Mouse (Mus musculus) liver, embryonic 12.5 days (tissue): ENCODE data around the gene 1600002K03Rik. TPM values are rescaled to one million over a fixed set of nuclear protein-coding genes. Genes with fewer than 3 reads are reported as not detected.

Experiments used
- ATAC-seq: fragments of 200-750 bp; cut with Nextera tagmentation; 2 replicates; pipeline ENCODE4 v1.8.0; 2017; ENCODE audit warnings: moderate number of reproducible peaks, mild to moderate bottlenecking, moderate library complexity
- H3K27ac ChIP-seq: fragments of 300-500 bp; sonication (generic); 2 replicates; pipeline ENCODE4 v1.5.1; 2016; ENCODE audit warnings: mild to moderate bottlenecking
- H3K27me3 ChIP-seq: fragments of 300-500 bp; sonication (generic); replicated peaks from 2 replicates; pipeline ENCODE4 v1.6.1; 2016; ENCODE audit warnings: mild to moderate bottlenecking, moderate library complexity
- H3K36me3 ChIP-seq: fragments of 300-500 bp; sonication (generic); 2 replicates; pipeline ENCODE4 v1.6.1; 2016; ENCODE audit warnings: mild to moderate bottlenecking, moderate library complexity
- H3K4me1 ChIP-seq: fragments of 300-500 bp; sonication (generic); 2 replicates; pipeline ENCODE4 v1.6.1; 2016
- H3K4me2 ChIP-seq: fragments of 300-500 bp; sonication (generic); 2 replicates; pipeline ENCODE4 v1.6.1; 2016; ENCODE audit warnings: mild to moderate bottlenecking, moderate library complexity
- H3K4me3 ChIP-seq: fragments of 300-500 bp; sonication (generic); 2 replicates; pipeline ENCODE4 v1.5.1; 2016; ENCODE audit warnings: mild to moderate bottlenecking, moderate library complexity
- H3K9ac ChIP-seq: fragments of 300-500 bp; sonication (generic); 2 replicates; pipeline ENCODE4 v1.6.1; 2016; ENCODE audit warnings: mild to moderate bottlenecking, moderate library complexity
- H3K9me3 ChIP-seq: fragments of 300-500 bp; sonication (generic); replicated peaks from 2 replicates; pipeline ENCODE4 v1.6.1; 2016; ENCODE audit warnings: mild to moderate bottlenecking, moderate library complexity
- WGBS: fragments of 180-500 bp; shearing (Covaris S2); methylation state at CpG from one replicate; pipeline ENCODE4 v1.1.7; 2016; ENCODE audit not compliant: insufficient replicate concordance; 5-methylcytosine and 5-hydroxymethylcytosine counted together
- polyA plus RNA-seq: library from polyadenylated mRNA; unstranded; fragments of >200 nt; fragmentation: Nextera tagmentation; extraction: Ambion mirVana; gene quantifications from 2 replicates; pipeline ENCODE4 v1.2.1, GENCODE M21; 2016

1600002K03Rik gene
- polyA plus RNA-seq, 1 experiment from 2014 or later: 16.4 TPM

GRCm38 (mm10) chr10:80136179-80136951, 36.4 kb upstream of the 1600002K03Rik start:
- H3K4me3 ChIP-seq: peak overlapping the region; percentile 65

GRCm38 (mm10) chr10:80136952-80137625, 35.7 kb upstream of the 1600002K03Rik start:
- no peaks in the 10 kb centered on the region for H3K9me3 ChIP-seq
- peaks cover 60% of the 10 kb centered on the region for H3K4me1 ChIP-seq
- WGBS: 5% methylated on average over 28 of the region's 29 CpGs
- peak overlapping the region; percentile 40; the same call in 1 of the 2 replicates for H3K9ac ChIP-seq
- H3K4me3 ChIP-seq: peak overlapping the region; percentile 65
- no peak for ATAC-seq
- H3K27ac ChIP-seq: no peak overlapping the region
- peaks cover 13% of the 10 kb centered on the region for H3K36me3 ChIP-seq
- H3K4me2 ChIP-seq: peak overlapping the region; percentile 97
- peaks cover 56% of the 10 kb centered on the region for H3K27me3 ChIP-seq

More at GRCm38 (mm10) chr10:80136179-80136951, 36.4 kb upstream of the 1600002K03Rik start:
- no peak for ATAC-seq
- Histone ChIP-seq H3K27ac (no peak overlapping the region), H3K36me3 (peaks cover 21% of the 10 kb centered on the region), H3K27me3 (peaks cover 56% of the 10 kb centered on the region), H3K9ac (0 out of 2 replicates have a peak overlapping the region, but pooled peaks have one; percentile 40), H3K4me1 (peaks cover 61% of the 10 kb centered on the region), H3K4me2 (peak overlapping the region; percentile 97), H3K9me3 (no peaks in the 10 kb centered on the region)
- 27% methylated on average over 27 of the region's 49 CpGs for WGBS

- Histone ChIP-seq H3K4me2 (peak overlapping the region; percentile 97), H3K4me3 (peak overlapping the region; percentile 65), H3K4me1 (peaks cover 64% of the 10 kb centered on the region), H3K9me3 (no peaks in the 10 kb centered on the region), H3K36me3 (peaks cover 5% of the 10 kb centered on the region), H3K27me3 (peaks cover 56% of the 10 kb centered on the region), H3K9ac (peak overlapping the region; percentile 73), H3K27ac (no peak overlapping the region)
- 8% methylated on average over 32 of the region's 33 CpGs for WGBS
- no peak for ATAC-seq
These were observed 34.9 kb upstream of the 1600002K03Rik start for GRCm38 (mm10) chr10:80137626-80138552.

DNA sequence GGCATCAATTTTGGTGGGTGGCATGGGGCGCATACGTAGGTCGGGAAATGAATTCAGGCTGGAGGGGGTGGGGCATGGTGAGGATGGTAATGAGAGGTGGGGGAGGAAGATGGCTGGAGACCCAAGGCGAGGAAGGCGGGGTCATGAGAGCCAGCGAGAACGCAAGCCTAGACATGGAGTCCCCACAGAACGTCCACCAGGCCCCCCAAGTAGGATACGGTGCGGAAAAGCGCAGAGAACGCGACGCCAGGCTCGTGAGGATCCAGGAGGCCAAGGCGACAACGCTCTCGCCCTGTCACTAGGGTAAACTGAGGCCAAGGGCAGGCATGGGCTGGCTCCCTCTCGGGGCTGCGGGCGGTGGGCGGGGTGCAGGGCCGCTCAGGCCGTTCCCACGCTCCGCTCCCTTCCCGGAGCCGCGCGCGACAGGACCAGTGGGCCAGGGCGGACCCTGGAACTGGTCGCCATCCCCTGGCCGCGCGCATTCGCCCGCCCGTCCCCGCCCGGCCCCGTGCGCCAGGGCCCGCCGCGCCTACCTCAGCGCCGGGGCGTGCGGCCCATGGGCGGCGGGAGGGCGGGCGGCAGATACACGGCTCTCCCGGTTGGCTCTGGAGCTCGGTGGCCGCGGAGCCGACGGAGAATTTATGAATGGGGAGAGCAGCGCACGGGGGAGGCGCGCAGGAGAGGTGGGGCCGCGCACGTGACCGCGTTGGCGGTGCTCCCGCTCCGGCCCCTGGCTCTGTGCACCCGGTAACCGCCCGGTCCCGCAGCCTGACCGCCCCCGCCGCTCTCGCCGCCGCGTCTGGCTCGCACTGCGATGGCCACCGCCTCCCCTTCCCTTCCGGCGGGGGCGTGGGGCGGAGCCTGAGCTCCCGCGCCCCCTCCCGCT, 33.9 kb upstream of the 1600002K03Rik start, which contains the start of gene Atp5d:
Gene Atp5d, plus strand, starts transcription at position 80 of the 886 bp plus-strand sequence.
- under 1% methylated on average over 89 of the region's 94 CpGs for WGBS
- Histone ChIP-seq H3K27ac (peak within 1 kb of the TSS; percentile 50), H3K4me1 (peaks cover 67% of the 10 kb centered on the region), H3K36me3 (peaks cover 6% of the 10 kb centered on the region), H3K27me3 (peaks cover 56% of the 10 kb centered on the region), H3K9ac (peak within 1 kb of the TSS; percentile 73), H3K4me3 (peak within 1 kb of the TSS; percentile 65), H3K9me3 (no peaks in the 10 kb centered on the region), H3K4me2 (peak within 1 kb of the TSS; percentile 97)
- ATAC-seq: peak; percentile 13; the same call in 1 of the 2 replicates

DNA sequence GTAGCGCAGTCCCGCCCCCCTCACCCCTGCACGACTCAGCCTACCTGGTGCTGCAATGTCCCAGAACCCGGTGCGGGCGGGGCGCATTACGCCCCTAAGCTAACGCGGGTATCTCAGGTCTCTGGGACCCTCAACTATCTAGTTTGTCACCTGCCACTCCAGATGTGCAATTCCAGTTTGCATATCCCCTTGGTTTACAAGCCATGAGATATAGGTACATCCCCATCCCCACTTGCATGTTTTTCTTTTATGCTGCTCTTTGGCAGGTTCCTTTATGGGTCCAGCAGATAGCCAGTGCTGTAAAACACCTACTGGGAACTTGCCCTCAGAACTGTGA, 33.3 kb upstream of the 1600002K03Rik start:
- Histone ChIP-seq H3K9ac (peak overlapping the region; percentile 73), H3K4me2 (peak overlapping the region; percentile 97), H3K27me3 (peaks cover 56% of the 10 kb centered on the region), H3K4me1 (peaks cover 73% of the 10 kb centered on the region), H3K4me3 (peak overlapping the region; percentile 65), H3K9me3 (no peaks in the 10 kb centered on the region), H3K27ac (peak overlapping the region; percentile 15; the same call in 1 of the 2 replicates), H3K36me3 (peaks cover 12% of the 10 kb centered on the region)
- WGBS: under 1% methylated on average over 9 of the region's 10 CpGs
- ATAC-seq: no peak; the same call in 1 of the 2 replicates

DNA sequence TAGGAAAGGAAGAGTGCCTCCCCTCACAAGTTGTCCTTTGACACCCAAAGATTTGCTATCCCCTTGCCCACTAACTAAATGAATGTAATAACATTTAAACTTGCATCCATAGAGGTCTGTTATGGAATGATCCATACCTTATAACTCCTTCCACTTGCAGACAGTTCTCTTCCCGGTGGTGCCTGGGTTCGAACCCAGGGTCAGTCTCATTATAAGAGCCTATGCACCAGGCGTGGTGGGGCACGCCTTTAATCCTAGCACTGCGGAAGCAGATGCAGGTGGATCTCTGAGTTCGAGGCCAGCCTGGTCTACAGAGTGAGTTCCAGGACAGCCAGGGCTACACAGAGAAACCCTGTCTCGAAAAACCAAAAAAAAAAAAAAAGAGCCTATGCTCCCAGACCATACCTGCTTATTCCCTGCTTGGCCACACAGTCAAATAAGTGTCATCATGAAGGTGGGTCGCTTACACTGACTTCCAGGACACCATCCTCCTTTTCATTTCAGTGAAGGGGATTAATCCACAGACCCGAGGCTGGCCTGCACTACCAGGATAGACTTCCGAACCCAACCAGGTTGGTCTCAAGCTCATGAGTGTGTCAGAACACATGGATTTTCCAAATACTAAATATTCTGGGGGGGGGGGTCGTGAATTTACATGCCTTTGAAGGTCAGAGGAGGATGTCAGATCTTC, 32.6 kb upstream of the 1600002K03Rik start:
- ATAC-seq: no peak
- WGBS: 70% methylated on average over 11 of the region's 11 CpGs
- peak overlapping the region; percentile 94 for H3K27ac ChIP-seq
- no peak overlapping the region for H3K4me3 ChIP-seq
- peak overlapping the region; percentile 71; the same call in 1 of the 2 replicates for H3K9ac ChIP-seq
- H3K27me3 ChIP-seq: peaks cover 49% of the 10 kb centered on the region
- peak overlapping the region; percentile 97 for H3K4me2 ChIP-seq
- peaks cover 80% of the 10 kb centered on the region for H3K4me1 ChIP-seq
- H3K9me3 ChIP-seq: no peaks in the 10 kb centered on the region
- H3K36me3 ChIP-seq: peaks cover 19% of the 10 kb centered on the region

DNA sequence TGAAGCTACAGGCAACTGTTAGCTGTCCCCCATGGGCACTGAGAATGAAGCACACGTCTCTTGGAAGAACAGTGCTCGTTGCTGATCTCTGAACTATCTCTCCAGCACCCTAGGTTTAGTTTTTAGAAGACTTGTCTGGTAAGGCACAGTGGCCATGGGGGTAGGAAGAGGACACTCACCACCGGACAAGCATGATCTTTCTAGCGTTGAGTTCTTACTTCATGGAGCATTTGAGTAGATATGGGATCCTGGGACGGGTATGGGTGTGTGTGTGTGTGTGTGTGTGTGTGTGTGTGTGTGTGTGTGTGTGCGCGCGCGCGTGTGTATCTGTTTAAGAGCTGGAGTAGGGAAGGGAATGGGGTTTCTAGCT, 32.1 kb upstream of the 1600002K03Rik start, which contains the start of gene Cbarp:
Gene Cbarp, minus strand, starts transcription at position 170 of the 370 bp plus-strand sequence.
- WGBS: 70% methylated on average over 10 of the region's 10 CpGs
- Histone ChIP-seq H3K4me1 (peaks cover 86% of the 10 kb centered on the region), H3K9ac (peak within 1 kb of the TSS; percentile 71)

DNA sequence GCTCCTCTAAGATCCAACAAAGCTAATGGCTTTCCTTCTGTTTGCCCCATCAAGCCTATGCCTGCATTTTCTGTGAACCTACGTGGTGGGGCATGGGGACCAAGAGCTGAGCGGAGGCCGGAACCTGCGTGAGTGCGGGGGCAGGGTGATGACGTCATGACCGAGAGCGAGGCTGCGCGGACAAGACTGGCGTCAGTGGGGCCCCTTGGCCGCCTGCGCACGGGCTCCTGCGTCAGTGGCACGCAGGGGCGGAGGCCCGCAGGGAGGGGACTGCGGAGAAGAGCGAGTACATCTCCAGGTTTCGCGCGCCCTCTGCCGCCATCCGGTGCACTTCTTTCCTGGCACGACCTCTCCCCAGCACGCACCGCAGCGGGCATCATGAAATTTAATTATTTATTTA, 31.5 kb upstream of the 1600002K03Rik start:
- 0% methylated on average over 29 of the region's 29 CpGs for WGBS
- Histone ChIP-seq H3K4me2 (peak overlapping the region; percentile 90), H3K9ac (peak overlapping the region; percentile 71), H3K4me1 (peaks cover 92% of the 10 kb centered on the region), H3K27ac (peak overlapping the region; percentile 94), H3K27me3 (peaks cover 38% of the 10 kb centered on the region), H3K36me3 (peaks cover 30% of the 10 kb centered on the region), H3K4me3 (peak overlapping the region; percentile 76), H3K9me3 (no peaks in the 10 kb centered on the region)
- ATAC-seq: peak; percentile 80

More for the DNA sequence above, 32.1 kb upstream of the 1600002K03Rik start, which contains the start of gene Cbarp:
- Histone ChIP-seq H3K4me3 (peak within 1 kb of the TSS; percentile 76), H3K9me3 (no peaks in the 10 kb centered on the region), H3K36me3 (peaks cover 25% of the 10 kb centered on the region), H3K27ac (peak within 1 kb of the TSS; percentile 94), H3K27me3 (peaks cover 44% of the 10 kb centered on the region), H3K4me2 (peak within 1 kb of the TSS; percentile 97)
- no peak for ATAC-seq

GRCm38 (mm10) chr10:80141786-80142529, 30.8 kb upstream of the 1600002K03Rik start:
- Histone ChIP-seq H3K4me3 (peak overlapping the region; percentile 76), H3K4me2 (peak overlapping the region; percentile 90), H3K9ac (peak overlapping the region; percentile 88), H3K36me3 (peaks cover 36% of the 10 kb centered on the region), H3K9me3 (no peaks in the 10 kb centered on the region), H3K27ac (peak overlapping the region; percentile 94), H3K4me1 (peaks cover 92% of the 10 kb centered on the region), H3K27me3 (peaks cover 31% of the 10 kb centered on the region)
- peak; percentile 81 for ATAC-seq
- WGBS: under 1% methylated on average over 43 of the region's 43 CpGs
